Mouse (Mus musculus) hindbrain, embryonic 10.5 days (tissue): ENCODE results near the gene Mybphl. TPM values are rescaled to one million over a fixed set of nuclear protein-coding genes. Genes with fewer than 3 reads are reported as not detected.

Source experiments
- DNase-seq: peaks from one replicate; pipeline ENCODE4 v3.0.0-alpha.2; 2017; ENCODE audit warnings: low spot score
- H3K27ac ChIP-seq: fragments of 300-500 bp; sonication (generic); 2 replicates; pipeline ENCODE4 v1.5.1; 2016; ENCODE audit warnings: mild to moderate bottlenecking, moderate library complexity
- H3K27me3 ChIP-seq: fragments of 300-500 bp; sonication (generic); 2 replicates; pipeline ENCODE4 v1.6.1; 2016; ENCODE audit warnings: mild to moderate bottlenecking; ENCODE audit not compliant: poor library complexity, insufficient read depth, severe bottlenecking
- H3K36me3 ChIP-seq: fragments of 300-500 bp; sonication (generic); 2 replicates; pipeline ENCODE4 v1.6.1; 2016; ENCODE audit warnings: mild to moderate bottlenecking, moderate library complexity
- H3K4me1 ChIP-seq: fragments of 300-500 bp; sonication (generic); replicated peaks from 2 replicates; pipeline ENCODE4 v1.6.1; 2016; ENCODE audit warnings: mild to moderate bottlenecking
- H3K4me3 ChIP-seq: fragments of 300-500 bp; sonication (generic); 2 replicates; pipeline ENCODE4 v1.5.1; 2016; ENCODE audit warnings: mild to moderate bottlenecking, moderate library complexity
- H3K9me3 ChIP-seq: fragments of 300-500 bp; sonication (generic); 2 replicates; pipeline ENCODE4 v1.6.1; 2016; ENCODE audit warnings: mild to moderate bottlenecking, moderate library complexity
- WGBS: fragments of 180-500 bp; shearing (Covaris S2); methylation state at CpG from one replicate; pipeline ENCODE4 v1.1.7; 2016; 5-methylcytosine and 5-hydroxymethylcytosine counted together
- polyA plus RNA-seq: library from polyadenylated mRNA; unstranded; fragments of >200 nt; fragmentation: Nextera tagmentation; extraction: Ambion mirVana; gene quantifications from 2 replicates; pipeline ENCODE4 v1.2.1, GENCODE M21; 2016

Gene Mybphl
- polyA plus RNA-seq, 1 experiment from 2014 or later, result not detected

DNA sequence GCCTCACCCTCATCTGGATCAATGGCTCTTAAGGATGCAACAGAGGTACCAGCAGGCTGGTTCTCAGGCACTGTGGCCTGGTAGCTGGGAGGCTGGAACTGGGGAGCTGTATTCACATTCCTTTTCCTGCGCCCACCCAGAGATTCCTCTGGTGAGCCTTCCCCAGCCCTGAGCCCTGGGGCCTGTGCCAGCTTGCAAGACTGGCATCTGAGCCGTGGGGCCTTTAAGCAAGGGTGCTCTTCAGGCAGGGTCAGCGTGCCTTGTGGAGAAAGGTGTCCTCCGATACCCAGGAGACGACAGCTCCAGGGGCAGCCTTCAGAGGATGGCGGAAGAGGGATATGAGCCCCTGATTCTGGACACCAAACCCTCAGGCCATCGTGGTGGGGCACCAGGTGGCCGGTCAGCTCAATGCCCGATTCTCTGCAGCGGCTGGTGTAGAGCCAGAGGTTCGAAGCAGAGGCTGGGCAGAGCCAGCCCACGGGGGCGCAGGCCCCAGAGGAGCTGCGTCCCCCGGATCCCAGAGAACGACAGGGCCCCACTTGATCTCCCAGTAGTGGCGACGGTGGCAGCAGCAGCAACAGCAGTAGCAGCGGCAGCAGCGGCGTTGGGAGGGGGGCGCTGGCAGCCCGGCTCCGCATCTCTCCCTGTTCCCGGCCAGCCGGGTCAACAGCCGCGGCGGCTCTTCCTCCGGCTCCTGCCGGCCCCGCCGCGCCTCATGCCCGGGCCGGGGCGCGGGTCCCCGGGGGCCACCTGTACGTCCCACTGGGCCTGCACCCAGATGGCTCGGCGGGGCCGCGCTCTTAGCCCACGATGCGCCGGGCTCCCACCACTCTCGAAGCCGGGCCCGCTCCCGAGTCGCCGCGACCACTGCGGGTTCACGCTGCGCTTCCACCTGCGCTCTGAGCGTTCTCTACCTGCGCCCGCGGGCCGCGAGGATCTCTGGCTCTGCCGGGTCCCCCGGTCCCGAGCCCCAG is 50.4 kb downstream of the Mybphl start, which contains the start of gene Celsr2:
Gene Celsr2, minus strand, starts transcription at position 696 of the 974 bp plus-strand sequence.
- WGBS, result 5% methylated on average over 67 of the region's 67 CpGs
- Histone ChIP-seq H3K27ac (peak within 1 kb of the TSS; percentile 99), H3K27me3 (peaks cover 25% of the 10 kb centered on the region), H3K4me3 (peak within 1 kb of the TSS; percentile 96), H3K9me3 (peaks cover 25% of the 10 kb centered on the region), H3K36me3 (peaks cover 48% of the 10 kb centered on the region), H3K4me1 (peaks cover 66% of the 10 kb centered on the region)
- DNase-seq, result peak; percentile 64

DNA sequence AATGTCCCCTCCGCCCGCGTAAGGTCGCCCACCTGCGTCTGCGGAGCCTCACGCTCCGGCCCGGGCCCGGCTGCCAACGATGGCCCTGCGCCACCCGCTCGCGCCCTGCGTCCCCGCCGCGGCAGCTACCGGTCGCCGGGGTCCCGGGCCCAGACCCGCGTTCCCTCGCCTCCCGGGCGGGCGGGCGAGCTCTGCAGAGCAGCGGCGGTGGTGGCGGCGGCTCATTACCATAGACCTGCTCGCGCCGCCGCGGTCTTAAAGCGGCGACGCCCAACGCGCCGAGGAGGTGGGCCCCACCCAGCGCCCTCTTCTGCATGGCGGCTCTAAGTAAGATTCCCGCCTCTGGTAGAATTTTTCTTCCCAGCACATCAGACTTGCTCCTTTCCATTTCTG is 51.1 kb downstream of the Mybphl start:
- WGBS, result under 1% methylated on average over 48 of the region's 48 CpGs
- DNase-seq, result peak; percentile 86
- H3K4me1 ChIP-seq, result peaks cover 59% of the 10 kb centered on the region
- H3K27ac ChIP-seq, result peak overlapping the region; percentile 99
- H3K36me3 ChIP-seq, result peaks cover 44% of the 10 kb centered on the region
- peaks cover 25% of the 10 kb centered on the region for H3K9me3 ChIP-seq
- H3K27me3 ChIP-seq, result peaks cover 25% of the 10 kb centered on the region
- peak overlapping the region; percentile 96 for H3K4me3 ChIP-seq

DNA sequence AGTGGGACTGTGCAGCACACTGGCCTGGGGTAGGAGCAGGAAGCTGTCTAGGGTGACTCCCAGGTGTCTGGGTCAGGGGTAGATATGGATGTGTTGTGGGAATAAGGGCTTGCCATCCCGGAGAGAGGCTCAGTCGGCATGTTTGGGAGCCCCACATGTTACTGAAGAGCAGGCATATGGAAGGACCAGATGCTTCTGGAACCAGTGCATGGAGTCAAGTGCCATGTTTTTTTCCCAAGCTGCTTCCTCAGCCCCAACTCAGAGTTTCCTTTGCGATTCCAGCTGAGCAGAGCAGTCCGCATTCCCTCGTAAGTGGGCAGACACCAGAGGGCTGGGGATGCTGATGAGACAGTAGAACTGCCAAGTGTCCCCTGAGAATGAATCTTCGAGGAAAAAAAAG is 58.3 kb downstream of the Mybphl start:
- H3K9me3 ChIP-seq, result no peaks in the 10 kb centered on the region
- H3K4me1 ChIP-seq, result peaks cover 55% of the 10 kb centered on the region
- peak overlapping the region; percentile 72 for H3K27ac ChIP-seq
- H3K36me3 ChIP-seq, result peaks cover 32% of the 10 kb centered on the region
- 43% methylated on average over 6 of the region's 6 CpGs for WGBS
- DNase-seq, result peak; percentile 5
- H3K27me3 ChIP-seq, result peaks cover 6% of the 10 kb centered on the region; the same call in 1 of the 2 replicates
- no peak overlapping the region for H3K4me3 ChIP-seq

GRCm38 (mm10) chr3:108423844-108424801 is 59.4 kb downstream of the Mybphl start:
- 17% methylated on average over 11 of the region's 11 CpGs for WGBS
- Histone ChIP-seq H3K4me1 (peaks cover 59% of the 10 kb centered on the region), H3K27ac (peak overlapping the region; percentile 88), H3K27me3 (no peaks in the 10 kb centered on the region), H3K9me3 (no peaks in the 10 kb centered on the region), H3K36me3 (peaks cover 43% of the 10 kb centered on the region), H3K4me3 (peak overlapping the region; percentile 29)
- peak; percentile 50 for DNase-seq

DNA sequence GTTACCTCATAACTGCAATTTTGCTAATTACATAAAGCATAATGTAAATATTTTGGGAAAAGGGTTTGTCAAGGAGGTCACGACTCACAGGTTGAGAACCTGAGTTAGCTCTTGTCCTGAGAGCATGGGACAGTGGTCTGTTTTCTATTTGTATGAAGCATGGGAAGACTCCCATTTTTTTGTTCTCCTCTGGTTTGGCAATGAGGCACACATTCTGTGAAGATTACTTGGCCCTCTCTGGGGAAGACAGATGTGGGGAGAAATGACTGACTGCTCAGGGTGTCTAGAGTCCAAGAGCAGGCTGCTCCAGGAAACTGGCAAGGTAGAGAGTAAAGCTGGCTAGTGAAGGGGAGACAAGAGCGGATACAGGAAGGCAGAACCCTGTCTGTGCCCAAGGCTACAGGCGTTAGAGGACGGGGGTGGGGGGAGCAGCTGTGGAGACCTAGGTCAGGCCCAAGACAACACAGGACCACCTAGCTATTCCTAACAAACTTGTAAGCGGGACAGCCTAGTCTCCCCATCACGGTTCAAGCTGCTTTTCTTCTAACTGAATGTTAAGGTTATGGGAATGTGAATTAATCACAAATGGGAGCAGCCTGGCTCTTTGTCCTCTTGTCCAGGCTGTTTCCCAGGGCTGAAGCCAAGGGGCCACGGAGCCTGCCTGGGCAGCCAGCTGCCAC is 60.4 kb downstream of the Mybphl start:
- Histone ChIP-seq H3K9me3 (no peaks in the 10 kb centered on the region), H3K36me3 (peaks cover 52% of the 10 kb centered on the region), H3K27me3 (no peaks in the 10 kb centered on the region), H3K4me3 (no peak overlapping the region), H3K27ac (peak overlapping the region; percentile 88), H3K4me1 (peaks cover 62% of the 10 kb centered on the region)
- DNase-seq, result peak; percentile 55
- 45% methylated on average over 7 of the region's 7 CpGs for WGBS

DNA sequence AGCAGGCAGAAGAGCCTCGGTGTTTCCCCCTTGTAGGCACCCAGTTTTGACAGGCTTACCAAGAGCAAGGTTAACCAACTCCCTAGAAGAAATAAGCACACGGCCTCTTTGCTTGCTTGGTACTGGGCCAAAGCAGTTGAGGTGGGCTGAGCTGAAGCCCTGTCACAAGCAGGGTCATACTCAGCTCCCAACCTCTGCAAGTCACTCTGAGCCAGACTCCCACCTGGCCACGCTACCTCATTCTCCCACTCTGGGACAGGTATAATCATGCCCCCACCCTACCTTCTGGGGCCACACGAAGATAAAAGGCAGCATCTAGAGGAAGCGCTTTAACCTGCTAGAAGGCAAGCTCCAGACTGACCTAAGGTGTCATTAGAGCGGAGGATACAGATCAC is 60.9 kb downstream of the Mybphl start:
- Histone ChIP-seq H3K36me3 (peaks cover 58% of the 10 kb centered on the region), H3K4me3 (no peak overlapping the region), H3K4me1 (peaks cover 65% of the 10 kb centered on the region), H3K27me3 (no peaks in the 10 kb centered on the region), H3K9me3 (no peaks in the 10 kb centered on the region), H3K27ac (peak overlapping the region; percentile 88)
- WGBS, result 78% methylated on average over 6 of the region's 6 CpGs
- DNase-seq, result no peak

Other genes starting within 250 kb of the Mybphl start
- gene Gnai3, start 218.8 kb upstream of the Mybphl start, polyA plus RNA-seq, result 178 and 201 TPM in 2 replicates
- 0.95 and 1.4 TPM in 2 replicates for gene Gpr61, start 210.0 kb upstream of the Mybphl start, polyA plus RNA-seq
- gene Amigo1, start 178.6 kb upstream of the Mybphl start, polyA plus RNA-seq, result 5.8 and 6.2 TPM in 2 replicates
- gene Cyb561d1, start 163.7 kb upstream of the Mybphl start, polyA plus RNA-seq, result 5.2 TPM in 2 replicates
- gene Atxn7l2, start 154.0 kb upstream of the Mybphl start, polyA plus RNA-seq, result 24.2 and 26.8 TPM in 2 replicates
- gene Sypl2, start 138.3 kb upstream of the Mybphl start, polyA plus RNA-seq, result 1.0 TPM in 2 replicates
- gene Psma5, start 108.0 kb upstream of the Mybphl start, polyA plus RNA-seq, result 296 and 335 TPM in 2 replicates
- gene Sort1, start 80.8 kb upstream of the Mybphl start, polyA plus RNA-seq, result 15.9 and 19.7 TPM in 2 replicates
- gene Psrc1, start 18.9 kb downstream of the Mybphl start, polyA plus RNA-seq, result 75.8 and 89.8 TPM in 2 replicates
- 58.1 and 79.1 TPM in 2 replicates for gene Celsr2, start 50.6 kb downstream of the Mybphl start, polyA plus RNA-seq
- gene Sars, start 80.3 kb downstream of the Mybphl start, polyA plus RNA-seq, result 161 and 177 TPM in 2 replicates
- gene 1700013F07Rik, start 169.2 kb downstream of the Mybphl start, polyA plus RNA-seq, result 0.50 and 2.6 TPM in 2 replicates
- gene 5330417C22Rik, start 171.6 kb downstream of the Mybphl start, polyA plus RNA-seq, result 1.4 and 2.3 TPM in 2 replicates
- 37.7 and 42.4 TPM in 2 replicates for gene Tmem167b, start 197.6 kb downstream of the Mybphl start, polyA plus RNA-seq
- gene Taf13, start 206.8 kb downstream of the Mybphl start, polyA plus RNA-seq, result 64.2 and 67.8 TPM in 2 replicates
- gene Wdr47, start 226.4 kb downstream of the Mybphl start, polyA plus RNA-seq, result 22.6 and 35.1 TPM in 2 replicates